Mouse (Mus musculus): Measurements from ENCODE around the gene Srpx. TPM values are rescaled to one million over a fixed set of nuclear protein-coding genes. Genes with fewer than 3 reads are reported as not detected.
A peak's percentile ranks its signal among the peaks of the same experiment; 100 is the strongest.

Gene Srpx
- 5.8 and 6.7 TPM in 2 replicates for polyA plus RNA-seq (2016; fragmentation: Nextera tagmentation; extraction: Ambion mirVana)

DNA sequence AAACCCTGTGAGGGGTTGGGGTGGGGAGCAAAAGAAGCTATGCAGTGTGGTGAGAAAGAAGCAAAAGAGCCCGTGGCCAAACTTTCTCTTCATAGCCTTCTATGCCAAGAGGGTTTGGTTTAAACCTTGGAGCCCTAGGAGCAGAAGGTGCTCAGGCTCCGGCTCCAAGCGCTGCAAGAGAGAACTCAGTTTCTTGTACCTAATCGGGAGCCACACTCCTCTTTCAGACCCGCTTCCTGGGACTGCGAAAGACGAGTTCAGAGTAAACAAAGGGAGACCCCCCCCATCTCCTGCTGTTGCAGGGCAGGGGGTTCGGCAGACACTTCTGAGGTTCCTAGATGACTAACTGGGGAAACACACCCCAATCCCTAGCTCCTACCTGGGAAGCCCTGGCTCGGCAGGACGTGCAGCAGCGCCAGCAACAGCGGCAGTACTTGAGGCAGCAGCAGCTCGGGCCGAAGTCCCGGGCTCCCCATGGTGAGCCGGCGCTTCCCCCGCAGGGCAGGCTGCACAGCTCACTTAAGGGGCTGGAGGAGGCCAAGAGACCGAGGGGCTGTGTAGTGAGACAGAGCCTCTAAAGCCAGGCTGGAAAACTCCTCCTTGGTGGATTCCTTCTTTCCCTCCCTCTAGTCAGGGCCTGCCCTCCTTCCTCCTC lies at the start of gene Srpx:
Gene Srpx, minus strand, starts transcription at position 645 of the 655 bp plus-strand sequence.
- no peaks in the 10 kb centered on the region for H3K9me3 ChIP-seq
- H3K27me3 ChIP-seq (replicated peaks) = no peaks in the 10 kb centered on the region
- peak within 1 kb of the TSS; percentile 32 for H3K4me3 ChIP-seq
- peak; percentile 71 for ATAC-seq (ENCODE audit: low FRiP score, low read depth)
- H3K27ac ChIP-seq = no peak within 1 kb of the TSS
- WGBS = 15% methylated on average over 19 of the region's 19 CpGs
- peak within 1 kb of the TSS; percentile 61 for H3K4me2 ChIP-seq (replicated peaks)
- no peaks in the 10 kb centered on the region for H3K4me1 ChIP-seq
- no peaks in the 10 kb centered on the region for H3K36me3 ChIP-seq
- H3K9ac ChIP-seq = peak within 1 kb of the TSS; percentile 44

DNA sequence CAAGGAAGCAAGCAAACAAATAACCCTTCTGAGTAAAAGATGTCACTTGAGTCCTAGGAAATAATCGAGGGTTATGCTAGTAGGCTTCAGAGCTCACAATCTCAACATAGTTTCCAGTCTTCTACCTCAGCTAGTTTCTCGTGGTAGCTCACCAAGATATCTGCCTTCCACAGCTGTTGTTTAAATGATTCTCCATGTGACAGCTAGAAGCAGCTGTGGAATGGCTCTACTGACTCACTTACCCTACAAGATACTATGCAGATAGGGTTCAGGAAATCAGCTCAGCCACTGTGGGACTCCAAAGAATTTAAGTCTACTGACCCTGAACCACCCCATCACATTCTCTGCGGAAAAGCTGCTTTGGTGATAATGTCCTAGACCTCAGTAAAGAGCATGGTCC lies 34.9 kb upstream of the Srpx start:
- no peak overlapping the region for H3K27ac ChIP-seq
- no peaks in the 10 kb centered on the region for H3K36me3 ChIP-seq
- H3K9me3 ChIP-seq = no peaks in the 10 kb centered on the region
- H3K9ac ChIP-seq = no peak overlapping the region
- no peak overlapping the region for H3K4me2 ChIP-seq (replicated peaks)
- H3K4me3 ChIP-seq = no peak overlapping the region
- no peaks in the 10 kb centered on the region for H3K4me1 ChIP-seq
- WGBS = 70% methylated on average over 3 of the region's 3 CpGs
- no peak for ATAC-seq (ENCODE audit: low FRiP score, low read depth)
- no peaks in the 10 kb centered on the region for H3K27me3 ChIP-seq (replicated peaks)

DNA sequence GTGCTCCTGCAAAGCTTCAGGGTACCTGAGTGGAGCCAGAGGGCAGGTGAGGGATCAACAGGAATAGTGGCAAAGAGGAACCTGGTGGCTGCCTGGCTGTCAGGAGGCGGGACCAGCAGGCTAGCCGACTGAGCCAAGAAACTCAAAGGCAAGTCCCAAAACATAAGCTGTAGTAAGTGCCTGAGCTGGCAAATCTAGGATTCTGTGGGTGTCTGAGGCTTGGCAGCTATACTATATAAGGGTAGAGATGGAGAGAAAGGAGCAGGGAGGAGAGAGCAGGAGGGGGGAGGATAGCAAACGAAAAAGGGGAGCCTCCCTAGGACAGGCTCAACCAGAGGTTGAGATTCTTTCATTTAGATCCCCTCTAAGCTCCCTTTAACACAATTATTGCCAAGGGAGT lies 1.7 kb downstream of the Srpx start:
- 54% methylated on average over 3 of the region's 3 CpGs for WGBS
- H3K27me3 ChIP-seq (replicated peaks) = no peaks in the 10 kb centered on the region
- no peak overlapping the region for H3K27ac ChIP-seq
- no peak overlapping the region for H3K9ac ChIP-seq
- H3K36me3 ChIP-seq = no peaks in the 10 kb centered on the region
- no peak for ATAC-seq (ENCODE audit: low FRiP score, low read depth)
- no peaks in the 10 kb centered on the region for H3K9me3 ChIP-seq
- H3K4me1 ChIP-seq = no peaks in the 10 kb centered on the region
- no peak overlapping the region for H3K4me3 ChIP-seq
- no peak overlapping the region for H3K4me2 ChIP-seq (replicated peaks)

DNA sequence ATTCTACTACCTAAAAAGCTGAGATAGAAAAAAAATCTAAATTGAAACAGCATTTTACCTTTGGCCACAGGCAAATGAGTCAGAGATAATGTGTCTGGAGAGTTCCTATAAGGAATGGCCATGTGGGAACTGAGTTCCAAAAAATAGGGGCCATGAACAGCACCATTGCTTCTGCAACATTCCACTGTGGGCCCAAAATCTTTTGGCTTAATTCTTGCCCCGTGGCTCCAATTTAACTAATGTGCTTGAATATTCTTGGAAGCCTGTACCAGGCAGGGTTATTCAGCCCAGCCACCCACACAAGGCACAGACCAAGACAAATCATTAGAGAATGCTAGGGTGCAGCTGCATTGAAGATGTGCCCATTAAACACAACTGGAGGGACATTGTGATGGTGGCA lies 6.8 kb downstream of the Srpx start:
- no peak overlapping the region for H3K9ac ChIP-seq
- ATAC-seq (ENCODE audit: low FRiP score, low read depth) = no peak
- 50% methylated on average over 1 of the region's 1 CpGs for WGBS

GRCm38 (mm10) chrX:10108558-10108957 lies 9.0 kb downstream of the Srpx start:
- Histone ChIP-seq H3K4me3 (no peak overlapping the region), H3K9me3 (no peaks in the 10 kb centered on the region), H3K4me1 (no peaks in the 10 kb centered on the region), H3K36me3 (no peaks in the 10 kb centered on the region), H3K9ac (no peak overlapping the region), H3K27me3 (replicated peaks) (no peaks in the 10 kb centered on the region), H3K27ac (no peak overlapping the region), H3K4me2 (replicated peaks) (no peak overlapping the region)
- ATAC-seq (ENCODE audit: low FRiP score, low read depth) = no peak
- WGBS = 61% methylated on average over 4 of the region's 4 CpGs

More for the DNA sequence above, 6.8 kb downstream of the Srpx start:
- no peak overlapping the region for H3K4me2 ChIP-seq (replicated peaks)
- H3K27me3 ChIP-seq (replicated peaks) = no peaks in the 10 kb centered on the region
- no peaks in the 10 kb centered on the region for H3K36me3 ChIP-seq
- no peaks in the 10 kb centered on the region for H3K9me3 ChIP-seq
- no peaks in the 10 kb centered on the region for H3K4me1 ChIP-seq
- H3K4me3 ChIP-seq = no peak overlapping the region
- H3K27ac ChIP-seq = no peak overlapping the region

GRCm38 (mm10) chrX:10105475-10105874 lies 12.0 kb downstream of the Srpx start:
- ATAC-seq (ENCODE audit: low FRiP score, low read depth) = no peak
- Histone ChIP-seq H3K27ac (no peak overlapping the region), H3K36me3 (no peaks in the 10 kb centered on the region), H3K4me2 (replicated peaks) (no peak overlapping the region), H3K9me3 (no peaks in the 10 kb centered on the region), H3K9ac (no peak overlapping the region), H3K4me1 (no peaks in the 10 kb centered on the region), H3K4me3 (no peak overlapping the region), H3K27me3 (replicated peaks) (no peaks in the 10 kb centered on the region)
- 44% methylated on average over 5 of the region's 5 CpGs for WGBS

DNA sequence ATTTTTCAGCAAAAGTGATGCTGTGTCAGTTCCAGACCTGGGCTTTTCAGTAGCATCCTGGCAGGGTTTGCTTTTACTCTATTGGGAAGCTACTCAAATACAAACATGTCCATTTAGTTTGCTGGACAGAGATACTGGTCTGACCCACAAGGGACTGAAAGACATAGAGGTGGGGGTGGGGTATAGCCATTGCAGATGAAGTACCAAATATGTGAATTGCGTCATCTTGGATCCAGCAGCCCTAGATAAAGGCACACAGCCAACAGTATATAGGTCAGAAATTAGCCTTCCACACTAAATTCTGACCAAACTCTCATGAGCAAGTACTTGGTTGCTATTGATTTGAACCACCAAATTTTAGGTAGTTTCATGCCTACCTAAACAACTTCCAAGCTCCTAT lies 14.8 kb downstream of the Srpx start:
- no peak overlapping the region for H3K9ac ChIP-seq
- WGBS = 76% methylated on average over 1 of the region's 1 CpGs
- H3K4me3 ChIP-seq = no peak overlapping the region

DNA sequence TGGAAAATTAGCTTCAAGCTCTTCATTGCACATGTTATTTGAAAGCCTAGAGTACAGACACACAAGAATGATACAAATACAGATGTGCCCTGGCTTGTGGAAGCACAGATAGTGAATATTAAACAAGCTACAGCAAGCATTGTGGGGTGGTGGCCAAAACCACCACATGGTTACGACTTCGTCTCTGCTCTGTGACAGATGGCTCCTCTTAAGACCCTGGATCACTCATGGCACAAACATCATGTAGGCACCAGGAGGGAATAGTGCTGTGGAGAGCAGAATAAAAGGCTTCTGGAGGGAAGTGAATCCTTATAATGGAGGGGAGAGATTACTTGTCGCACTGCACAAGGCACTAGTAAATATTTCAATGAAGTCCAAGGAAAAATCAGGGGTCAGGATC lies 21.7 kb downstream of the Srpx start:
- H3K4me2 ChIP-seq (replicated peaks) = no peak overlapping the region
- 78% methylated on average over 3 of the region's 3 CpGs for WGBS
- no peaks in the 10 kb centered on the region for H3K9me3 ChIP-seq
- H3K4me1 ChIP-seq = no peaks in the 10 kb centered on the region
- no peaks in the 10 kb centered on the region for H3K36me3 ChIP-seq
- ATAC-seq (ENCODE audit: low FRiP score, low read depth) = no peak
- H3K27ac ChIP-seq = no peak overlapping the region
- H3K9ac ChIP-seq = no peak overlapping the region
- no peak overlapping the region for H3K4me3 ChIP-seq
- H3K27me3 ChIP-seq (replicated peaks) = no peaks in the 10 kb centered on the region

More for the DNA sequence above, 14.8 kb downstream of the Srpx start:
- Histone ChIP-seq H3K27me3 (replicated peaks) (no peaks in the 10 kb centered on the region), H3K4me1 (no peaks in the 10 kb centered on the region), H3K4me2 (replicated peaks) (no peak overlapping the region), H3K27ac (no peak overlapping the region), H3K9me3 (no peaks in the 10 kb centered on the region), H3K36me3 (no peaks in the 10 kb centered on the region)
- no peak for ATAC-seq (ENCODE audit: low FRiP score, low read depth)

- 84% methylated on average over 3 of the region's 3 CpGs for WGBS
- no peak overlapping the region for H3K4me3 ChIP-seq
- no peaks in the 10 kb centered on the region for H3K36me3 ChIP-seq
- no peaks in the 10 kb centered on the region for H3K27me3 ChIP-seq (replicated peaks)
- no peaks in the 10 kb centered on the region for H3K4me1 ChIP-seq
- H3K9me3 ChIP-seq = no peaks in the 10 kb centered on the region
- ATAC-seq (ENCODE audit: low FRiP score, low read depth) = no peak
- H3K27ac ChIP-seq = no peak overlapping the region
- no peak overlapping the region for H3K9ac ChIP-seq
- H3K4me2 ChIP-seq (replicated peaks) = no peak overlapping the region
These were observed 37.1 kb downstream of the Srpx start for GRCm38 (mm10) chrX:10080385-10080784.

GRCm38 (mm10) chrX:10079981-10080380 lies 37.5 kb downstream of the Srpx start:
- H3K9me3 ChIP-seq = no peaks in the 10 kb centered on the region

DNA sequence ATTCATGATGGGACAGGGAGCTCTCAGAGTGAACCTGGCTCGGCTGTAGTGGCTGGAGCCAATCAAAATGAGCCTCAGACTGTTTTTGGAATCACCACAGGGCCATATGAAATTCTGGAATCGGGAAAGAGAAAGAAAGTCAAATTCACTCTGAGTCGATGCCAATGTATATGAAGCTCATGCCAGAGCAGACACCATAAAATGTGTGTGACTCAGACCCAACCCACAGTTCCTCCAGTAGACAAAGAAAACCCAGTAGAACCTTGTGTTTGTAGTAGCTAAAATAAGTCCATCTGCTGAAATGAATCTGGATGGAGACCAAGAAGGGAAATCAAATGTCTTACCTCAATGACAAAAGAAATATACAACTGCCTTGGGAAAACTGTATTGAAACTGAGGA lies 43.5 kb downstream of the Srpx start:
- no peak for ATAC-seq (ENCODE audit: low FRiP score, low read depth)
- Histone ChIP-seq H3K27ac (no peak overlapping the region), H3K36me3 (no peaks in the 10 kb centered on the region), H3K4me1 (no peaks in the 10 kb centered on the region), H3K4me3 (no peak overlapping the region), H3K9me3 (no peaks in the 10 kb centered on the region), H3K27me3 (replicated peaks) (no peaks in the 10 kb centered on the region), H3K4me2 (replicated peaks) (no peak overlapping the region), H3K9ac (no peak overlapping the region)
- 80% methylated on average over 3 of the region's 3 CpGs for WGBS

More at GRCm38 (mm10) chrX:10079981-10080380, 37.5 kb downstream of the Srpx start:
- Histone ChIP-seq H3K4me1 (no peaks in the 10 kb centered on the region), H3K4me3 (no peak overlapping the region), H3K9ac (no peak overlapping the region), H3K27me3 (replicated peaks) (no peaks in the 10 kb centered on the region), H3K4me2 (replicated peaks) (no peak overlapping the region), H3K36me3 (no peaks in the 10 kb centered on the region), H3K27ac (no peak overlapping the region)
- WGBS = 81% methylated on average over 1 of the region's 1 CpGs
- no peak for ATAC-seq (ENCODE audit: low FRiP score, low read depth)

- no peaks in the 10 kb centered on the region for H3K9me3 ChIP-seq
- H3K4me1 ChIP-seq = no peaks in the 10 kb centered on the region
- H3K36me3 ChIP-seq = no peaks in the 10 kb centered on the region
- no peak overlapping the region for H3K9ac ChIP-seq
- no peak overlapping the region for H3K4me2 ChIP-seq (replicated peaks)
- 68% methylated on average over 2 of the region's 2 CpGs for WGBS
- H3K27ac ChIP-seq = no peak overlapping the region
- no peaks in the 10 kb centered on the region for H3K27me3 ChIP-seq (replicated peaks)
- H3K4me3 ChIP-seq = no peak overlapping the region
- ATAC-seq (ENCODE audit: low FRiP score, low read depth) = no peak
These were observed 46.0 kb downstream of the Srpx start for GRCm38 (mm10) chrX:10071529-10071928.

DNA sequence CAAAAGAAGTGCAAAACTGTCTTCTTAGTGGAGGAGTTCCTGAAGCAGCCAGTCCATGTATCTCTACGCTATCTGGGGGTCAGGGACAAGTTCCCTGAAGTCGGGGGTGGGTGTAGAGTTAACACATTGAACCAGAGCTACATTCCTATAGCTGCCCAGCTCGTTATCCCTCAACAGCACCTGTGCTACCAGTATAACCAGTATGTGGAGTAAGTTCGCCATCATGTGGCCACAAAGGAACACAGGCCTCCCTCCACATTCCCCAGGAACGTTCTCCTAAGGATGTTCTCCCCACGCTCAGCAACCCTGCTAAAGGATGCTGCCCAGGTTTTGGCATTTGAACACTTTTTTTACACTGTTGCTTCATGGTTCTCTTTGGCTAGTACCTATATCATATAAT lies 46.8 kb downstream of the Srpx start:
- no peak for ATAC-seq (ENCODE audit: low FRiP score, low read depth)
- no peaks in the 10 kb centered on the region for H3K4me1 ChIP-seq

More for the DNA sequence above, 46.8 kb downstream of the Srpx start:
- no peaks in the 10 kb centered on the region for H3K9me3 ChIP-seq
- no peak overlapping the region for H3K4me2 ChIP-seq (replicated peaks)
- H3K36me3 ChIP-seq = no peaks in the 10 kb centered on the region
- H3K27ac ChIP-seq = no peak overlapping the region
- no peak overlapping the region for H3K4me3 ChIP-seq
- no peaks in the 10 kb centered on the region for H3K27me3 ChIP-seq (replicated peaks)
- WGBS = 25% methylated on average over 6 of the region's 6 CpGs
- no peak overlapping the region for H3K9ac ChIP-seq
